Mouse (Mus musculus): ENCODE measurements around the gene Psma3. TPM values are rescaled to one million over a fixed set of nuclear protein-coding genes. Genes with fewer than 3 reads are reported as not detected.
"Not testable (repeated sequence)": the region's sequence is repeated elsewhere in the genome, so short reads cannot be mapped to it uniquely, and the experiment has no call there.

Psma3 gene
- polyA plus RNA-seq, 1 experiment from 2014 or later, result 646 TPM

DNA sequence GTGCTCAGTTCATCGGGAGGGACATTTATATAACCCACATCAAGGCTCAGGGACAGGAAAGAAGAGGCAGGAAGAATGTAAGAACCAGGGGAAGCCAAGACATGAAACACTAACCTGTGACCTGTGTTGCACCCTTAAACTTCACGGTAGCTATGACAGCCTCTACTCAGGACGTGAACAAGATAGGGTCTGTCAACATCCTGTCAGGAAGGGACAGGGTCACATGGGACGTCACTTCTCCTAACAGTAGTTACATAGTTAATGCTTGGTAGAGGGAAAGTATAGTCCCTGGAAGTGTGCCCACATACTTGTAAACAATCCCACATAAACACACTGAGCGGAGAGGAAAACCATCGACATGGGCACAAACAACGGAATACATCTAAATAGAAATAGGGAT lies 32.5 kb downstream of the Psma3 start:
- no peaks in the 10 kb centered on the region for H3K9me3 ChIP-seq (replicated peaks)
- WGBS, result 97% methylated on average over 7 of the region's 7 CpGs
- H3K27me3 ChIP-seq, result no peaks in the 10 kb centered on the region
- no peak overlapping the region for H3K27ac ChIP-seq
- ATAC-seq, result no peak
- H3K4me2 ChIP-seq, result no peak overlapping the region
- H3K36me3 ChIP-seq (ENCODE audit: poor library complexity, severe bottlenecking), result peaks cover 74% of the 10 kb centered on the region
- no peak overlapping the region for H3K4me3 ChIP-seq
- no peak overlapping the region for H3K9ac ChIP-seq
- peaks cover 3% of the 10 kb centered on the region for H3K4me1 ChIP-seq

DNA sequence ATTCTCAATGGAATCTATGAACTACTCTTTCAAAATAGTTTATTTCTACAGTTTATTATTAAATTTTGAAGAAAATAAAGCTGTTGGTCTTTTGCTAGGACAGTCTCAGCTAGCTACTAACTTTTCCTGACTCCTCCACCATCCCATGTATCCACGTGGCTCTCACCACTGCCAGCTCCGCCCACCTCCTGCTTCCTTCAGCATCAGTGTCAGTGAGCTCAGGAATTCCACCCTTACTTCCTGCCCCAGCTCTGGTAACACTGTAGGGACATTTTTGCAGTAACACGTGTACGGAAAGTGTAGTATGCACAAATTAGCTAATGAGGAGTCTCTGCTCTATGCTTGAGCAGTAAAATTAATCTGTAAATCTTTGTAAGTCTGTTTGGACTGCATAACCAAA lies 35.3 kb downstream of the Psma3 start:
- Histone ChIP-seq H3K36me3 (ENCODE audit: poor library complexity, severe bottlenecking) (peaks cover 66% of the 10 kb centered on the region), H3K4me3 (no peak overlapping the region), H3K4me1 (peaks cover 27% of the 10 kb centered on the region), H3K9me3 (replicated peaks) (no peaks in the 10 kb centered on the region), H3K9ac (no peak overlapping the region), H3K27ac (no peak overlapping the region), H3K27me3 (no peaks in the 10 kb centered on the region), H3K4me2 (no peak overlapping the region)
- 67% methylated on average over 4 of the region's 4 CpGs for WGBS
- ATAC-seq, result no peak

- under 1% methylated on average over 16 of the region's 32 CpGs for WGBS
- Histone ChIP-seq H3K27ac (peak overlapping the region; percentile 97), H3K4me1 (peaks cover 34% of the 10 kb centered on the region), H3K4me2 (peak overlapping the region; percentile 83), H3K36me3 (ENCODE audit: poor library complexity, severe bottlenecking) (peaks cover 24% of the 10 kb centered on the region), H3K27me3 (no peaks in the 10 kb centered on the region), H3K9me3 (replicated peaks) (no peaks in the 10 kb centered on the region), H3K9ac (peak overlapping the region; percentile 83), H3K4me3 (peak overlapping the region; percentile 98)
- no peak for ATAC-seq
These were observed 40.5 kb downstream of the Psma3 start for GRCm38 (mm10) chr12:71014845-71015362.

DNA sequence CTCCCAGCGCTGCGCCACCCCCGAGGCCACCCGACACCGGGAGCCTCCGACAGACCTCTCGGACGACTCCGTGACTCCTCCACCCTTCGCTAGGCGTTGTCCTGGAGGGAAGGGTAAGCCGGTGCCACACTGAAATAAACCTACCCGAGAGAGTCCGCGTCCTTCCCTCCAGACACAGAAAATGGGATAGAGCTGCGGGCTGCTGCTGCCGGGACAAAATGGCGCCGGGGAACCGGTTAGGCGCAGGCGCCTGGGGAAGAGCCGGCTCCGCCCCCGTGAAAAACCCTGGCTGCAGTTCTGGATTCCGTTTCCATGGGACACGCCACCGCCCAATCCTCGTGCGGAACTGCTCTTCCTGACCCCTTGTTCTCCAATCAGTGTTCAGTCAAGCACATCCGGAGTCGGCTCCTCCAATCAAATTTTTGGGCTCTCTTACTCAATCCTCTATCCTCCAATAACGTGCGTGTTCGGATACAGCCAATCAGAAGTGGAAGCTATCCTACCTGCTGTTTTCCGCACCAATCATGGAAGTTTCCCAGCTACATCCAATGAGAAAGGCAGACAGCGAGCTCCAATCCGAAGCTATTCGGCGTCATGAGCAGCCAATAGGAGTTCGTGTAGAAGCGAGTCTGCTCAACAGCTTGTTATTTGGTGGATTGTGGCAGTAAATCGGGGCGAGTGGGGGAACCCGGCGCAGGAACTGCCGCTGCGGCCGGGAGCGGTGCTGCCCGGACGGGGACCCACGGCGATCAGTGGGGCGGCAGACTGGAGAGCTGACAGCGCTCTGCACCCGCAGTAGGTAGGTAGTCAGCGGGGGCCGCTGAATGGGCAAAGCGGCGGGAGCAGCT lies 41.2 kb downstream of the Psma3 start, which contains the start of gene Arid4a:
Arid4a (plus strand) TSS at position 628 of the 848 bp plus-strand sequence.
- Histone ChIP-seq H3K27ac (peak within 1 kb of the TSS; percentile 97), H3K9ac (peak within 1 kb of the TSS; percentile 92), H3K9me3 (replicated peaks) (no peaks in the 10 kb centered on the region), H3K27me3 (no peaks in the 10 kb centered on the region), H3K4me3 (peak within 1 kb of the TSS; percentile 98), H3K4me2 (peak within 1 kb of the TSS; percentile 83), H3K4me1 (peaks cover 34% of the 10 kb centered on the region), H3K36me3 (ENCODE audit: poor library complexity, severe bottlenecking) (peaks cover 26% of the 10 kb centered on the region)
- WGBS, result under 1% methylated on average over 61 of the region's 61 CpGs
- peak; percentile 99 for ATAC-seq

- 0% methylated on average over 20 of the region's 33 CpGs for WGBS
- Histone ChIP-seq H3K27ac (peak overlapping the region; percentile 96), H3K4me3 (peak overlapping the region; percentile 98), H3K36me3 (ENCODE audit: poor library complexity, severe bottlenecking) (peaks cover 31% of the 10 kb centered on the region), H3K27me3 (no peaks in the 10 kb centered on the region), H3K9me3 (replicated peaks) (no peaks in the 10 kb centered on the region), H3K4me2 (peak overlapping the region; percentile 67), H3K9ac (peak overlapping the region; percentile 92), H3K4me1 (peaks cover 34% of the 10 kb centered on the region)
- ATAC-seq, result peak; percentile 1
These were observed 41.7 kb downstream of the Psma3 start for GRCm38 (mm10) chr12:71016211-71016502.

DNA sequence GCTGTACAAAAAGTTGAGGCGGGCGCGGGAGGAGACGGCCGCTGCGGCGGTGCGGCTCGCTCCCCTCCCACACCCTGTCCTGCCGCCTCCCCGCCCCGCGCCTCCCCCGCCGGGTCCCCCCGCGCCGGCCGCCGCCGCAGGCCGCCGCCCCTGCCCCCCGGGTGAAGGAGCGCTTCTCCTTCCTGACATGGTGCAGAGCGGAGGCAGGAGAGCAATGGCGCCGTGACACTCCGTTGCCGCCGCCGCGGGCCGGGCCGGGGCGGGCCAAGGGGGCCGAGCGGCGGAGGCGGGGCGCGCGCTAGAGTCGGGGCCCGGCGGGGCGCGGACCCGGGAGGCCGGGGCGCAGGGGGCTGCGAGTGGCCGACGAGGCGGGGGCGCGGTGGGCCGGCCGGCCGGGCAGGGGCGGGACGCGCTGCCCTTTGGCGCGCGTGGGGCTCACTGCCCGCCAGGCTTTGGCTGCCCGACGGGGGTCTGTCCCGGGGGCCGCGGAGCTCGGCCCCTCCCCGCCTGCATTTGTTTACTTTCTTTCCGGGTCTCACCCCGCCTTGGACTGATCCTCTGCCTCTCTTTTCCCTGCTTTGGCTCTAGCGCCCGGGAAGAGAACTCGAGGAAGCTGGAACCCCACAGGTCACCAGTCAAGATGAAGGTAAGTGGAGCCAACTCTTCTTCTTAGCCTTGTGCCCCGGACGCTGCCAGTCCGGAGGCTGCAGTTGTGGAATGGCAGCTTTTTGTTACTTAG lies 42.3 kb downstream of the Psma3 start:
- Histone ChIP-seq H3K4me1 (peaks cover 34% of the 10 kb centered on the region), H3K36me3 (ENCODE audit: poor library complexity, severe bottlenecking) (peaks cover 35% of the 10 kb centered on the region), H3K27ac (peak overlapping the region; percentile 96), H3K9me3 (replicated peaks) (no peaks in the 10 kb centered on the region), H3K4me2 (peak overlapping the region; percentile 67), H3K4me3 (peak overlapping the region; percentile 98), H3K9ac (peak overlapping the region; percentile 92), H3K27me3 (no peaks in the 10 kb centered on the region)
- WGBS, result under 1% methylated on average over 41 of the region's 82 CpGs
- no peak for ATAC-seq

DNA sequence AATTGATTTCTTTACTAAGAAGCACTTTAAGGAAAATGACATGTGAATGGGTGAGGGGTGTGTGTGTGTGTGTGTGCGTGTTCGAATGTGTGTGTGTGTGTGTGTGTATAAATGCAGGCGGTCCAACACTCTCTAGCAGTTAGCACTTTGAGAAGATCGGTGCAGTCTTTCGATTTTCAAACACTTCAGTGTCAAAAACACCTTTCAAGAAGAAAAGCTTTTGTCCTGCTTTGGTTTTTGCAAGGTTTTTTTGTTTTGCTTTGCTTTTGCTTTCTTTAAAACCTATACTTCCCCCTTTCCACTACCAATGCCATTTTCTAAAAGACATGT lies 42.8 kb downstream of the Psma3 start:
- peak overlapping the region; percentile 98 for H3K4me3 ChIP-seq
- peaks cover 34% of the 10 kb centered on the region for H3K36me3 ChIP-seq (ENCODE audit: poor library complexity, severe bottlenecking)
- 15% methylated on average over 5 of the region's 5 CpGs for WGBS
- no peak for ATAC-seq
- H3K27me3 ChIP-seq, result no peaks in the 10 kb centered on the region
- peaks cover 29% of the 10 kb centered on the region for H3K4me1 ChIP-seq
- H3K27ac ChIP-seq, result peak overlapping the region; percentile 96
- H3K4me2 ChIP-seq, result peak overlapping the region; percentile 67
- H3K9ac ChIP-seq, result peak overlapping the region; percentile 92
- no peaks in the 10 kb centered on the region for H3K9me3 ChIP-seq (replicated peaks)

GRCm38 (mm10) chr12:71017827-71018226 lies 43.4 kb downstream of the Psma3 start:
- H3K4me2 ChIP-seq, result peak overlapping the region; percentile 67; the same call in 1 of the 2 replicates
- H3K9ac ChIP-seq, result no peak overlapping the region
- no peak overlapping the region for H3K27ac ChIP-seq
- no peaks in the 10 kb centered on the region for H3K9me3 ChIP-seq (replicated peaks)
- ATAC-seq, result no peak
- H3K4me3 ChIP-seq, result no peak overlapping the region
- peaks cover 25% of the 10 kb centered on the region for H3K4me1 ChIP-seq
- peaks cover 34% of the 10 kb centered on the region for H3K36me3 ChIP-seq (ENCODE audit: poor library complexity, severe bottlenecking)
- H3K27me3 ChIP-seq, result no peaks in the 10 kb centered on the region
- 91% methylated on average over 10 of the region's 10 CpGs for WGBS

GRCm38 (mm10) chr12:71019211-71019610 lies 44.8 kb downstream of the Psma3 start:
- Histone ChIP-seq H3K9ac (0 out of 2 replicates have a peak overlapping the region, but pooled peaks have one; percentile 35), H3K27me3 (no peaks in the 10 kb centered on the region), H3K36me3 (ENCODE audit: poor library complexity, severe bottlenecking) (peaks cover 43% of the 10 kb centered on the region), H3K27ac (no peak overlapping the region), H3K4me3 (no peak overlapping the region), H3K4me2 (no peak overlapping the region), H3K9me3 (replicated peaks) (no peaks in the 10 kb centered on the region), H3K4me1 (peaks cover 13% of the 10 kb centered on the region)
- 85% methylated on average over 8 of the region's 8 CpGs for WGBS
- ATAC-seq, result no peak

- no peak overlapping the region for H3K27ac ChIP-seq
- WGBS, result 98% methylated on average over 10 of the region's 10 CpGs
- no peaks in the 10 kb centered on the region for H3K27me3 ChIP-seq
- ATAC-seq, result no peak
- peaks cover 83% of the 10 kb centered on the region for H3K36me3 ChIP-seq (ENCODE audit: poor library complexity, severe bottlenecking)
- H3K9me3 ChIP-seq (replicated peaks), result no peaks in the 10 kb centered on the region
- H3K4me1 ChIP-seq, result no peaks in the 10 kb centered on the region
- no peak overlapping the region for H3K9ac ChIP-seq
- H3K4me3 ChIP-seq, result no peak overlapping the region
- no peak overlapping the region for H3K4me2 ChIP-seq
These were observed 50.0 kb downstream of the Psma3 start for GRCm38 (mm10) chr12:71024411-71024810.

GRCm38 (mm10) chr12:71028265-71028664 lies 53.8 kb downstream of the Psma3 start:
- H3K27me3 ChIP-seq; H3K9me3 ChIP-seq (replicated peaks); H3K4me2 ChIP-seq; H3K4me3 ChIP-seq; H3K27ac ChIP-seq; H3K9ac ChIP-seq; H3K4me1 ChIP-seq; ATAC-seq: not testable (repeated sequence)
- 91% methylated on average over 8 of the region's 8 CpGs for WGBS
- peaks cover 78% of the 10 kb centered on the region for H3K36me3 ChIP-seq (ENCODE audit: poor library complexity, severe bottlenecking)

DNA sequence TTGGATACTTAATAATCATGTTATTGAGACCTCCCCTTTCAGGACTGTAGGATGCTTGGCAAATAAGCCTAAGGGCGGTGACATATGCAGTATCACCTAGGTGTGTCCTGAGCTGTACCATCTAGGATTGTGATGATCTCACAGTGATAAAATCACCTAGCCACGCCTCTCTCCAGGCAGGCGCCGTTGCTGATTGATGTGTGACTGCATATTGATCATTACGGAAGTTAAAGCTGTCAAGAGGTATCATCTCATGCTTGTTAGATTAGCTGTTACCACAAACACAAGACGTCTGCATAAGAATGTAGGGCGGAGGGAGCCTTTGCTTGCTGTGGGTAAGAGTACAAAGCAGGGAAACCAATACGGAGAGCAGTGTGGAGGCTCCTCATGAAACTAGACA lies 55.8 kb downstream of the Psma3 start:
- no peak overlapping the region for H3K4me2 ChIP-seq
- ATAC-seq, result no peak
- H3K27me3 ChIP-seq, result no peaks in the 10 kb centered on the region
- no peak overlapping the region for H3K4me3 ChIP-seq
- WGBS, result 91% methylated on average over 8 of the region's 8 CpGs
- no peaks in the 10 kb centered on the region for H3K4me1 ChIP-seq
- H3K9ac ChIP-seq, result no peak overlapping the region
- H3K27ac ChIP-seq, result no peak overlapping the region
- no peaks in the 10 kb centered on the region for H3K9me3 ChIP-seq (replicated peaks)
- peaks cover 58% of the 10 kb centered on the region for H3K36me3 ChIP-seq (ENCODE audit: poor library complexity, severe bottlenecking)

All from forebrain, embryonic 13.5 days (tissue).